Mouse (Mus musculus) forebrain, embryonic 13.5 days (tissue): ENCODE data around the gene Ninl. TPM values are rescaled to one million over a fixed set of nuclear protein-coding genes. Genes with fewer than 3 reads are reported as not detected.
"Not testable (repeated sequence)": the region's sequence is repeated elsewhere in the genome, so short reads cannot be mapped to it uniquely, and the experiment has no call there.

Source experiments
- ATAC-seq: fragments of 200-750 bp; cut with Nextera tagmentation; 2 replicates; pipeline ENCODE4 v1.8.0; 2017
- H3K27ac ChIP-seq: fragments of 300-500 bp; sonication (generic); 2 replicates; pipeline ENCODE4 v1.5.1; 2015; ENCODE audit warnings: inconsistent platforms, mild to moderate bottlenecking, moderate library complexity
- H3K27me3 ChIP-seq: fragments of 300-500 bp; sonication (generic); 2 replicates; pipeline ENCODE4 v1.6.1; 2015; ENCODE audit warnings: mild to moderate bottlenecking, inconsistent platforms
- H3K36me3 ChIP-seq: fragments of 300-500 bp; sonication (generic); 2 replicates; pipeline ENCODE4 v1.6.1; 2015; ENCODE audit warnings: mild to moderate bottlenecking, inconsistent platforms; ENCODE audit not compliant: poor library complexity, severe bottlenecking
- H3K4me1 ChIP-seq: fragments of 300-500 bp; sonication (generic); 2 replicates; pipeline ENCODE4 v1.6.1; 2015; ENCODE audit warnings: inconsistent platforms
- H3K4me2 ChIP-seq: fragments of 300-500 bp; sonication (generic); 2 replicates; pipeline ENCODE4 v1.6.1; 2015; ENCODE audit warnings: inconsistent platforms, mild to moderate bottlenecking, moderate library complexity
- H3K4me3 ChIP-seq: fragments of 300-500 bp; sonication (generic); 2 replicates; pipeline ENCODE4 v1.5.1; 2015; ENCODE audit warnings: mild to moderate bottlenecking, inconsistent platforms
- H3K9ac ChIP-seq: fragments of 300-500 bp; sonication (generic); 2 replicates; pipeline ENCODE4 v1.6.1; 2015; ENCODE audit warnings: mild to moderate bottlenecking, inconsistent platforms
- H3K9me3 ChIP-seq: fragments of 300-500 bp; sonication (generic); replicated peaks from 2 replicates; pipeline ENCODE4 v1.6.1; 2016; ENCODE audit warnings: inconsistent platforms
- WGBS: fragments of 180-500 bp; shearing (Covaris S2); methylation state at CpG from one replicate; pipeline ENCODE4 v1.1.7; 2015; 5-methylcytosine and 5-hydroxymethylcytosine counted together
- polyA plus RNA-seq: library from polyadenylated mRNA; unstranded; fragments of >200 nt; fragmentation: Nextera tagmentation; extraction: Ambion mirVana; gene quantifications from 2 replicates; pipeline ENCODE4 v1.2.1, GENCODE M21; 2015

The Ninl gene
- polyA plus RNA-seq, 1 experiment from 2014 or later = 16.3 TPM

GRCm38 (mm10) chr2:150969231-150969630 lies 70.0 kb downstream of the Ninl start:
- WGBS = 91% methylated on average over 2 of the region's 2 CpGs
- Histone ChIP-seq H3K36me3 (peaks cover 88% of the 10 kb centered on the region), H3K27ac (no peak overlapping the region), H3K9ac (no peak overlapping the region), H3K27me3 (no peaks in the 10 kb centered on the region), H3K4me3 (no peak overlapping the region), H3K4me2 (no peak overlapping the region), H3K9me3 (no peaks in the 10 kb centered on the region), H3K4me1 (no peaks in the 10 kb centered on the region)
- ATAC-seq = no peak

GRCm38 (mm10) chr2:150967491-150967890 lies 71.7 kb downstream of the Ninl start:
- Histone ChIP-seq H3K36me3 (peaks cover 85% of the 10 kb centered on the region), H3K9ac (no peak overlapping the region), H3K4me2 (no peak overlapping the region), H3K27ac (no peak overlapping the region), H3K4me3 (no peak overlapping the region), H3K27me3 (no peaks in the 10 kb centered on the region), H3K4me1 (no peaks in the 10 kb centered on the region), H3K9me3 (no peaks in the 10 kb centered on the region)
- 89% methylated on average over 2 of the region's 2 CpGs for WGBS
- no peak for ATAC-seq

GRCm38 (mm10) chr2:150965951-150966350 lies 73.2 kb downstream of the Ninl start:
- Histone ChIP-seq H3K9me3 (no peaks in the 10 kb centered on the region), H3K27ac (no peak overlapping the region), H3K4me3 (no peak overlapping the region), H3K4me1 (no peaks in the 10 kb centered on the region), H3K9ac (no peak overlapping the region), H3K4me2 (no peak overlapping the region), H3K36me3 (peaks cover 80% of the 10 kb centered on the region), H3K27me3 (no peaks in the 10 kb centered on the region)
- 94% methylated on average over 10 of the region's 10 CpGs for WGBS
- no peak for ATAC-seq

- Histone ChIP-seq H3K27ac (no peak overlapping the region), H3K4me3 (no peak overlapping the region), H3K36me3 (peaks cover 78% of the 10 kb centered on the region), H3K9me3 (no peaks in the 10 kb centered on the region), H3K4me1 (no peaks in the 10 kb centered on the region), H3K4me2 (no peak overlapping the region), H3K27me3 (no peaks in the 10 kb centered on the region), H3K9ac (no peak overlapping the region)
- WGBS = 83% methylated on average over 3 of the region's 3 CpGs
- ATAC-seq = no peak
Observed at GRCm38 (mm10) chr2:150964641-150965040, 74.5 kb downstream of the Ninl start.

- Histone ChIP-seq H3K4me2 (no peak overlapping the region), H3K4me1 (no peaks in the 10 kb centered on the region), H3K9me3 (no peaks in the 10 kb centered on the region), H3K27ac (no peak overlapping the region), H3K9ac (no peak overlapping the region), H3K27me3 (no peaks in the 10 kb centered on the region), H3K36me3 (peaks cover 83% of the 10 kb centered on the region), H3K4me3 (no peak overlapping the region)
- WGBS = 93% methylated on average over 3 of the region's 3 CpGs
- no peak for ATAC-seq
Observed at GRCm38 (mm10) chr2:150963246-150963645, 75.9 kb downstream of the Ninl start.

GRCm38 (mm10) chr2:150959521-150959920 lies 79.7 kb downstream of the Ninl start:
- Histone ChIP-seq H3K27me3 (no peaks in the 10 kb centered on the region), H3K9me3 (no peaks in the 10 kb centered on the region), H3K4me1 (no peaks in the 10 kb centered on the region), H3K4me2 (no peak overlapping the region), H3K36me3 (peaks cover 87% of the 10 kb centered on the region), H3K27ac (no peak overlapping the region), H3K4me3 (no peak overlapping the region), H3K9ac (no peak overlapping the region)
- 91% methylated on average over 10 of the region's 10 CpGs for WGBS
- no peak for ATAC-seq

- no peak overlapping the region for H3K4me2 ChIP-seq
- no peaks in the 10 kb centered on the region for H3K9me3 ChIP-seq
- 77% methylated on average over 1 of the region's 1 CpGs for WGBS
- no peak overlapping the region for H3K9ac ChIP-seq
- ATAC-seq = no peak
- no peak overlapping the region for H3K27ac ChIP-seq
- peaks cover 87% of the 10 kb centered on the region for H3K36me3 ChIP-seq
- H3K27me3 ChIP-seq = no peaks in the 10 kb centered on the region
- H3K4me1 ChIP-seq = no peaks in the 10 kb centered on the region
- H3K4me3 ChIP-seq = no peak overlapping the region
Observed at GRCm38 (mm10) chr2:150955859-150956258, 83.3 kb downstream of the Ninl start.

- H3K9me3 ChIP-seq = no peaks in the 10 kb centered on the region
- H3K4me2 ChIP-seq = no peak overlapping the region
- no peak overlapping the region for H3K9ac ChIP-seq
- WGBS = 91% methylated on average over 2 of the region's 2 CpGs
- no peaks in the 10 kb centered on the region for H3K27me3 ChIP-seq
- peaks cover 72% of the 10 kb centered on the region for H3K36me3 ChIP-seq
- H3K4me3 ChIP-seq = no peak overlapping the region
- H3K27ac ChIP-seq = no peak overlapping the region
- no peak for ATAC-seq
- no peaks in the 10 kb centered on the region for H3K4me1 ChIP-seq
Observed at GRCm38 (mm10) chr2:150951201-150951600, 88.0 kb downstream of the Ninl start.

GRCm38 (mm10) chr2:150950056-150950455 lies 89.1 kb downstream of the Ninl start:
- no peaks in the 10 kb centered on the region for H3K4me1 ChIP-seq
- WGBS = 95% methylated on average over 6 of the region's 6 CpGs
- H3K27ac ChIP-seq = no peak overlapping the region
- no peaks in the 10 kb centered on the region for H3K9me3 ChIP-seq
- no peak overlapping the region for H3K9ac ChIP-seq
- peaks cover 68% of the 10 kb centered on the region for H3K36me3 ChIP-seq
- H3K4me2 ChIP-seq = no peak overlapping the region
- no peak overlapping the region for H3K4me3 ChIP-seq
- no peak for ATAC-seq
- H3K27me3 ChIP-seq = no peaks in the 10 kb centered on the region

GRCm38 (mm10) chr2:150949652-150950051 lies 89.5 kb downstream of the Ninl start:
- Histone ChIP-seq H3K9me3 (no peaks in the 10 kb centered on the region), H3K9ac (no peak overlapping the region), H3K36me3 (peaks cover 68% of the 10 kb centered on the region), H3K4me2 (no peak overlapping the region), H3K4me3 (no peak overlapping the region), H3K27ac (no peak overlapping the region), H3K4me1 (no peaks in the 10 kb centered on the region), H3K27me3 (no peaks in the 10 kb centered on the region)
- ATAC-seq = no peak
- 88% methylated on average over 3 of the region's 3 CpGs for WGBS

- Histone ChIP-seq H3K27ac (no peak overlapping the region), H3K9me3 (no peaks in the 10 kb centered on the region), H3K4me2 (no peak overlapping the region), H3K27me3 (no peaks in the 10 kb centered on the region), H3K36me3 (peaks cover 72% of the 10 kb centered on the region), H3K9ac (no peak overlapping the region), H3K4me3 (no peak overlapping the region), H3K4me1 (no peaks in the 10 kb centered on the region)
- WGBS = 83% methylated on average over 5 of the region's 5 CpGs
- ATAC-seq = no peak
Observed at GRCm38 (mm10) chr2:150948786-150949185, 90.4 kb downstream of the Ninl start.

GRCm38 (mm10) chr2:150947880-150948611 lies 91.1 kb downstream of the Ninl start:
- H3K27ac ChIP-seq, ATAC-seq, H3K27me3 ChIP-seq, H3K9ac ChIP-seq, H3K4me3 ChIP-seq, H3K4me2 ChIP-seq, H3K9me3 ChIP-seq, H3K4me1 ChIP-seq: not testable (repeated sequence)
- 92% methylated on average over 12 of the region's 12 CpGs for WGBS
- peaks cover 73% of the 10 kb centered on the region for H3K36me3 ChIP-seq

GRCm38 (mm10) chr2:150947341-150947740 lies 91.8 kb downstream of the Ninl start:
- not testable (repeated sequence) for H3K27ac ChIP-seq, ATAC-seq, H3K9me3 ChIP-seq, H3K27me3 ChIP-seq, H3K4me3 ChIP-seq, H3K9ac ChIP-seq, H3K4me2 ChIP-seq, H3K4me1 ChIP-seq
- WGBS = 91% methylated on average over 5 of the region's 5 CpGs
- peaks cover 70% of the 10 kb centered on the region for H3K36me3 ChIP-seq
